Mouse (Mus musculus) E14TG2a.4 (cell line): ENCODE measurements around the gene Slc5a1.

Experiments used
- CTCF ChIP-seq: conservative IDR thresholded peaks from 2 replicates; pipeline ENCODE4 v1.5.1; 2014; ENCODE audit warnings: low read length
- NANOG ChIP-seq: IDR thresholded peaks from 2 replicates; pipeline ENCODE4 v1.6.1; 2014; ENCODE audit warnings: borderline replicate concordance, low read length, mixed read lengths
- POU5F1 ChIP-seq: IDR thresholded peaks from 2 replicates; pipeline ENCODE4 v1.6.1; 2014; ENCODE audit warnings: low read length, borderline replicate concordance

GRCm38 (mm10) chr5:33104876-33105275, 857 bp downstream of the Slc5a1 start:
- TF ChIP-seq CTCF (no peak), POU5F1 (no peak), NANOG (no peak)
